Mouse (Mus musculus): ENCODE results near the gene Dhfr. TPM values are rescaled to one million over a fixed set of nuclear protein-coding genes. Genes with fewer than 3 reads are reported as not detected.
A peak's percentile ranks its signal among the peaks of the same experiment; 100 is the strongest.

Dhfr gene
- total RNA-seq, 4 experiments from 2014 or later = 1.4 to 2.0 (median 1.9) TPM

- no peak for DNase-seq (ENCODE audit: low spot score in 2 of 2)
Observed at GRCm38 (mm10) chr13:92387367-92387766, 32.8 kb downstream of the Dhfr start.

- DNase-seq (ENCODE audit: low spot score in 2 of 2) = no peak
Observed at GRCm38 (mm10) chr13:92393047-92393661, 38.6 kb downstream of the Dhfr start.

GRCm38 (mm10) chr13:92398491-92399384, 44.2 kb downstream of the Dhfr start:
- no peak for DNase-seq (ENCODE audit: low spot score in 2 of 2)

- no peak for DNase-seq (ENCODE audit: low spot score in 2 of 2)
Observed at GRCm38 (mm10) chr13:92402063-92402462, 47.5 kb downstream of the Dhfr start.

GRCm38 (mm10) chr13:92403496-92403895, 49.0 kb downstream of the Dhfr start:
- no peak for DNase-seq (ENCODE audit: low spot score in 2 of 2)

GRCm38 (mm10) chr13:92410486-92410885, 56.0 kb downstream of the Dhfr start:
- DNase-seq (ENCODE audit: low spot score in 2 of 2) = no peak

GRCm38 (mm10) chr13:92419630-92420029, 65.1 kb downstream of the Dhfr start:
- DNase-seq (ENCODE audit: low spot score in 2 of 2) = no peak

- no peak for DNase-seq (ENCODE audit: low spot score in 2 of 2)
Observed at GRCm38 (mm10) chr13:92423711-92424110, 69.2 kb downstream of the Dhfr start.

- peak; percentile 17 to 68 for DNase-seq (ENCODE audit: low spot score in 2 of 2)
Observed at GRCm38 (mm10) chr13:92425758-92426264, 71.3 kb downstream of the Dhfr start, which contains the start of gene Ankrd34b. Gene Ankrd34b (plus strand): TSS chr13:92425896.

- peak in 1 of 2 experiments; percentile 7 for DNase-seq (ENCODE audit: low spot score in 2 of 2)
Observed at GRCm38 (mm10) chr13:92426294-92427051, 71.9 kb downstream of the Dhfr start.

GRCm38 (mm10) chr13:92427351-92427855, 72.9 kb downstream of the Dhfr start:
- DNase-seq (ENCODE audit: low spot score in 2 of 2) = no peak

Other genes starting within 250 kb of the Dhfr start
- gene Rasgrf2, start 223.1 kb upstream of the Dhfr start, total RNA-seq (2022) = 100 to 1,000 TPM; 152 to 186 (median 172) TPM
- not detected for gene Gm20379, start 48.7 kb upstream of the Dhfr start, total RNA-seq (2022)
- 10 to 100 TPM; 23.9 to 25.1 (median 24.6) TPM for gene Msh3, start 277 bp downstream of the Dhfr start, total RNA-seq (2022)
- 10 to 100 TPM; 20.0 to 21.2 (median 20.7) TPM for gene Ankrd34b, start 71.2 kb downstream of the Dhfr start, total RNA-seq (2022)
- gene Fam151b, start 129.3 kb downstream of the Dhfr start, total RNA-seq (2022) = 10 to 100 TPM; 10.5 to 11.7 (median 10.8) TPM
- 10 to 100 TPM; 16.0 to 19.7 (median 17.3) TPM for gene Zfyve16, start 176.1 kb downstream of the Dhfr start, total RNA-seq (2022)
- gene Spz1, start 221.4 kb downstream of the Dhfr start, total RNA-seq (2022) = not detected

Measured in left cerebral cortex, adult 8-10 months (tissue).